Mouse (Mus musculus): ENCODE measurements around the gene Reg4.

Gene Reg4

DNA sequence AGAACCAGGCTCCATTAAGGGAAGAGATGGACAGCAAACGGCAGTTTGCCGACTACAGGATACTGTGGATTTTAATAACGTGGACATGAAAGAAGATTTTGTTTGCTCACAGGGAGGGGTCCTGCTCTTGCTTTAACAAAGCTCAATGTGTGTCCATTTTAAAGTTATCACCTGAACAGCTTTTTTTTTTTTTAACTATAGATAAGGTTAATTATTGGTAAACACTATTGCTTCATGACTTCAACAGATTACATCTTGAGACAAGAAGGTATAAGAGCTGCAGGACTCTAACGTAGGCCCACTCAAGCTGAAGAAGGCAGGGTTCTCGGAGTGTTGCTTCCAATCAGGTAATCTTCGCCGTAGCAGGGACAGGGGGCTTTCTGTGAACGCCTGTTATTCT lies at the start of gene Reg4:
TSS of gene Reg4 (plus strand) at position 301 of the 400 bp plus-strand sequence.
- no peak for DNase-seq (ENCODE audit: low spot score in 2 of 2)

DNA sequence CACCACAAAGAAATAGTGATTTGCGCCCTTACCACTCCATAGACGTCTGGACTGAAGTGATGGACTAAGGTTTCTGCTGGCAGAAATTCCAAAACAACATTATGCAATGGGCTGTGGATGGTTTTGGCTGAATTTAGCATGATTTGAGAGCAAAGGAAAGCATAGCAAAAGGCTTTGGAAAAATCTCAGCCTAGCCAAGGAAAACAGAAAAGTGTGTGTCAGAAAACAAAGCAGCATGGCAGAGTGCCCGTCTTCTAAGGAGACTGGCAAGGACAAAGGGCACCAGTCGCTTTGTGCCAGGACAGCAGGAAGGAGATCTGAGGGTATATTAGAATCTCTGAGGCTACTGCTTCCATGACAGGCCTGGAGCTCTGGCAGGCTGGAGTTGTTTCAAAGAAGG lies 43.6 kb upstream of the Reg4 start:
- DNase-seq (ENCODE audit: low spot score in 2 of 2): peak; percentile 49 to 56

DNA sequence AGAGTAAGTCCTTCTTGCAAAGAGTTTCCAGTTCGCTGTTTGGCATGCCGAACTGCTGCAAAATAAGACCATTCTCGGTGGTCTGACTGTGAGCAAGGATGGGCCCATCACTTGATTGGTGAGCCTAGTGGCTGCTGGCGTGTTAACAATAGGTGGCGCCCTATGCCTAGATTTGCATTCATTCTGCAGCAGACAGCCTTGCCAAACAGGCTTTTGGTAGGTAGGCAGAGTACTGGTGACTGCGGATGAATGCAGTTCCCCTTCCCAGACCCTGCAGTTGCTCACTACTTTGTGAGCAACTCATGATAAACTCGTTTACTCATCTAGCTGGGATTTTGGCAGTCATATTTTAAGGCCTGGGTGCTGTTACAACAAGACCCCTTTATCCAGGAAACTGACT lies 41.2 kb upstream of the Reg4 start:
- no peak for DNase-seq (ENCODE audit: low spot score in 2 of 2)

DNA sequence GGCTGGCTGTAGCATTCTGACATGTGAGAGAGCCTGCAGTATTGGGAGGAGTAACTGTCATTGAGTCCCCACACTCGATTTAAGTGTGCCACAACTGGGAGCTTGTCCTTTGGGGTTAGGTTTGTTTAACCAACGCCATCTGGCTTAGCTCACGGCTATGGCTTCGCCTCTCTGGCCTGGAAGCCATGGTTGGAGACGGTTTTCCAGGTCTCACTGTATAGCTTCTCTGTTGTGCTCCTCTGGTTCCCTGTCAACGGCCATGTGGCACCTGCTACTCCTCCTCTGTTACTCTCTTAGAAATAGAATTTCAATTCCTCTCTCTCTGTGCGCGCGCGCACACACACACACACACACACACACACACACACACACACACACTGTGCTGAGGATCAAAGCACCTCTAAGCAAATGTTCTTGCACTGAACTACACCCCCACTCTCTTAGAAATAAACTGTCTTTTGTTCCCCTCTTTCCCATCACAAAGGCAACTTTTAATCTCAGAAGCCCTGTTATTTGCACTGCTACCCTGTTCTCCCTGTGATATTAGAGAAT lies 36.7 kb upstream of the Reg4 start:
- no peak for DNase-seq (ENCODE audit: low spot score in 2 of 2)

DNA sequence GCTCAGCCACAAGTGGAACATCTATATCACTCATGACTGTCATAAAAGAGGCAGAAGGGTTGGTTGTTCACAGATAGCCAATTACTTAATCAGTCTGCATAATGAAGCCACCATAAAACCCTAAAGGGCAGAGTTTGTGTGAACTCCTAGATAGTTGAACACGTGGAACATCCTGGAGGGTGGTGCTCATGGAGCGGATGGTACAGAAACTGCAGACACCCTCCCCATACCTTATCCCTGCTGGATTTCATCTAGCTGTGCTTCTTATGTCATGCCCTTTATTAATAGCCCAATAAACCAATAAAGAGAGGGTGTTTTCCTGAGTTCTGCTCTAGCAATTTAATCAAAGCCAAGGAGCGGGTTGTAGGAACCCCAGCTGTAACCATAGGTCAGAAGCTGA lies 34.2 kb upstream of the Reg4 start:
- no peak for DNase-seq (ENCODE audit: low spot score in 2 of 2)

DNA sequence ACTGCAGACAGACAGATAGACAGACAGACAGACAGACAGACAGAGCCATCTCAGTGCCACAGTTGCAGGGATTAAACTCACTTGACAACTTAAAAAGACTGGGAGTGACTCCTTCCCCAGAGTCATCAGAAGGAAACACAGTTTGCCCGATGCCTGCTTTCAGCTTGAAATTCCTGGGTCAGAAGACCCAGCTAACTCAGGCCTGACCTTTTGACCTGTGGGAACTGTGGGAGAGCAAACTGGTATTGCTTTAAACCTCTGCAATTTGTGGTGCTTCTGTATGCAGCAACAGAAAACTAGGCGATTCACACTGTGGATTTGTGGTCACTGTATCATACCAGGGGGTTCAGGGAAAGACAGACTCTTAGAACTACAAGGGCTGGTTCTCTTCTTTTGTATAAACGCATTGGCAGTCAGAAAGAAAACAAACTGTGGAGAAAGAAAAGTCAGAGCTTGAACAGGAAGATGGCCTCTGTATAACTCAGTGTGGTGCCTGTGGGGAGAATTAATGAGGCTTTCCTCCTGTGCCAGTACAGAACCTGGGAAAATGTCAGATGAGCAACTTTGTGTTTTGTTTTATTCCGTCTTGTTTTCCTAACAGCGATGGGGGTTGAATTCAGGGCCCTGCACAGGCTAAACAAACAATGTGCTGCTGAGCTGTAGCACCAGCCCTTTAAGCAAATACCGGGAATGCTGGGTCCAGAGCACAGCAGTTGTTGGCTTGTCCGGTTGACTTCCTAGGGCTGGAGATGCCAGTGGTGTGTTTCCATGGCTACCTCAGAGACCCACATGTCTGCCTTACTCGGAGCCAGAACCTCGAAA lies 24.0 kb upstream of the Reg4 start:
- DNase-seq (ENCODE audit: low spot score in 2 of 2): no peak

DNA sequence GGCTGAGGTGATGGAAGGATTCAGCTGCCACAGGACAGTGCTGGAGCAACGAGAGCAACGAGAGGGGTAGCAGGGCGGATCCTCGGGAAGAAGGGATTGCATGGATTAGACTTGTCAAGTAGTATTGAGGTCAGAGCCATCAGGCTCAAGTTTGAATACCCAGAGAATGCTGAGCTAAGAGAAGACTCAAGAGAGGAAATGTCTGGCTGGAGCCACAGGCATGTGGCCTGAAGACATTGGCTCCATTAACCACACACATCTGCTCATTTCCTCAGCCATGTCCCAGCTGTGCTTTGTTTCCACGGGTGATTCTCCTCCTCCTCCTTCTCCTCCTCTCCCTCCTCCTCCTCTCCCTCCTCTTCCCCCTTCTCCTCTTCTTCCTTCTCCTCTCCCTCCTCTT lies 22.2 kb upstream of the Reg4 start:
- DNase-seq (ENCODE audit: low spot score in 2 of 2): peak; percentile 45 to 56

DNA sequence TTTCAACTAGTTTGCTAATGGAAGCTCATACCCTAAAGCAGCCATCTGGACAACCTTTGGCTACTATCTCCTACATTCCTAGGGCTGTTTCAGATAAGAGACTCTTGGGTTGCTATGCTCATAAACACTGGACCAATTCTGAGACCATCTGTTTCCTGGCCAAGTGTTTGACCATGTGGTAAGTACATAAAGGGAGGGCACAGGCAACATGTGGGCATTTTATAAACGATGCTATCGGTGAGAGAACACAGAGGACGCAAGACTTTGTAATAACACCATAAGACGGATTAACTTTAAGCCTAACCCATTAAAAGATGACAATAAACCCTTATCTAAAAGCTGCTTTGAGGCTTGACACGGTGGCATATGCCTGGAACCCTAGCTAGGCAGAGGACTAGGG lies 18.7 kb upstream of the Reg4 start:
- no peak for DNase-seq (ENCODE audit: low spot score in 2 of 2)

DNA sequence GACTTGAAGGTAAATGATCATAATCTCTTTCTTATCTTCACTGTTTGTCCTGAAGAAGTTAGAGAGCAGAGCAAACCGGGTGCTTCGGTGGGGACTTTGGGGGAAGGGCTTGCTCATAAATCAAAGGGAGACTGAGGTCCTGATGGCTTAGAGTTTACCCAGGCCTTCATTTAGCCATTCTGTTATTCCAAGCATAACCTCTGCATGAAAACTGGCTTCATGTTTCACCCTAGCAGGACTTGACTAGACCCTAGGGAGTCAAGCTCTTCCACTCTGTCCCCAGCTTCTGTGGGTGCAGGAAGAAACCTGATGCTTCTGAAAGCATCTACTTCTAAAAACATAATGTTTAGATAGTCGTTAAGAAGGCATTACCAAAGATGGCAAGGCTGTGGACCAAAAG lies 15.0 kb upstream of the Reg4 start:
- no peak for DNase-seq (ENCODE audit: low spot score in 2 of 2)

DNA sequence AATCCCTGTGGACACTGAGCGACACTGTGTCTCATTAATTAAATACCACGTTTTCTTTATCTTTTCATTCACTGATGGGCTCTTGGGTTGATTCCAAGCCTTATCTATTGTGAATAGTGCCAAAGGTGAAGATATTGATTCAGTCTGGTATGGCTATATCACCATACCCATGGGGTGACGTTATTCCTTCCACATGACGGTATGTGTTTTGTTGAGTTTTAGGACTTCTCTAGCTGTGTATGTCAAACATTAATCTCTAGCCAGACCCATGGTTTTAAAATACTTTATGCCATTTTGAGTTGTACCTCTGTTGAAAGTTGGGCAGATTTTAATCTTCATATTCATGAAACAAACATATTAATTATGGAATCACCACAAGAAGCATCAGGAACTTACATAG lies 12.8 kb upstream of the Reg4 start:
- DNase-seq (ENCODE audit: low spot score in 2 of 2): no peak

DNA sequence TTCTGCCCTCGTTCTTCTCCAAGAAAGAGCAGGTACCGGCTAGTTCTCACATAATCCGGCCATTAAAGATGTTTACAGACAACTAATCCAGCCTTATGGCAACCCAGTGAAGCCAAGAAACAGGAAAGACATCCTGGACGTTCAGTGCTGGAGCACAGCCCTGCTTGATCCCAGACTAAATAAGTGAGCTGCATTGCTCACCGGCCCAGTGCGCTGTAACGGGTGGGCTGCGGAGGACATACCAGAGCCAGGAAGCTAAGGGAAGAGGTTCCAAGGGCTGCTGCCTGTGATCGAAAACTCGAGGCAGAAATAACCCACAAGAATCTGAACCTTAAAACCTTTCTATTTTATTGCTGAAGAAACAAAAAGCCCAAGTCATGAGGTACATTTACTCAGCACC lies 11.1 kb upstream of the Reg4 start:
- no peak for DNase-seq (ENCODE audit: low spot score in 2 of 2)

DNA sequence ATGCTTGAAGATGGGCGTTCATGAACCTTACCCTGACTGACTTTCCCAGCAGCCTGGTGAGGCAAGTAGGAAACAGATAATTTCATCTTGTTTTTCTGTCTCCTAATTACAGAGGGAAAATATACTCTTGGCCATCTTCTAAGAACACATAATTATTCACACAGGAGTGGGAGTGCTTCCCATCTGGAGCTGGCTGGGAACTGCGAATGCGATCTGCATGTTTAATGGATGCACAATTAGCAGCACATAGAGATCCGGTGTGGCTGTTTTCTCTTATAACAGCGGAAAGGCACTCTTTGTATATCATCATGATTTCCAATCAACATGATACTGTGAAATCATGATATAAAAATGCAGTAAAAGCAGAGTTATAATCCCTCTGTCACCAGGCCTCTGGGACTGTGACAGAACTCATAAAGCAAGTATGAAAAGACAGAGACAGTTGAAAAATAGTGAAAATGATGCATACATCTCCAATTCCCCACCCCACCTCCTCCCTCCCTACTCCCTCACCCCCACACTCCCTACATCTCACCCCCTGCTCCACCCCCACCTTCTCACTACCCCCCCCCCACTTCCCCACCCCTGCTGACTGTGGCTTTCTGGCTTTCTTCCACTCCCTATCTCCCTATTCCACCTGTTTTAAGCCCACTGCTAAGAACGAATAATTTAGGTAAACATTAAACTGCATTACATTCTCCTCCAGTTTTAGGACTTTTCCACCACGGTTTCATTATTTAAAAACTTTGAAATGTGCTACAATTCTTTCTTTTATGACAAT lies 10.5 kb upstream of the Reg4 start:
- no peak for DNase-seq (ENCODE audit: low spot score in 2 of 2)

DNA sequence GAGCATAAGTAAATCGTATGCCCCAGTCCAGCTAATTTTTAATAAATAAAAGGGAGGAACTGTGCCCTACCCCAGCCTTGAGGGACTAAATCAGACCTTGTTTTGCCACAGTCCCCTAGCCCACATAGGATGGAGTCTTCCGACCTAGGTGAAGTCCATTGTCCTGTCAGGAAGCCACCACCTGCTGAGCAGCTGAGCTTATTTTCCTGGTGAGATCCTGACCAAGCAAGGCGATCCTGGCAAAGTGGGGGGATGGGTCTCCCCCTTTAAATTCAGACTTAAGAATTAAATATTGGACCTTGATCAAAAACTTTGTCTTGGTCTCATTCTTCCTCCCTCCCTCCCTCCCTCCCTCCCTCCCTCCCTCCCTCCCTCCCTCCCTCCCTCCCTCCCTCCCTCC lies 5.7 kb upstream of the Reg4 start:
- DNase-seq (ENCODE audit: low spot score in 2 of 2): no peak

DNA sequence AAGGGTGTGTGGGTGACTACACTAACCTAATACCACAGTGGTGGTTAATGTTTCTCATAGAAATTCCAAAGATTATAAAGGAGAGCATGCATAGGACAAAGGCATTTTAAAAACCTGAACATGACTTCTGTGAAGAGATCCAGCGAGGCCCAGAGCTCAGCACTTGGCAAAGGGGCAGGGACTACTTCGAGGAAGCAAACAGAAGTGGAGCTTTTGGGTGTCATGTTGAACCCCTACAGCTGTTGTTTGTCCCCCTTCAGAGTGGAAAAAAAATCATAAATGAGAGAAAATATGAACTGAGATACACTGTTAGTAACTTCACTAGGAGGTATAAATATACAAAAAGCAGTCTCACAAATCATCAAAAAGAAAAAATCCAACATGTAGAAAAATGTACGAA lies 1.3 kb downstream of the Reg4 start:
- no peak for DNase-seq (ENCODE audit: low spot score in 2 of 2)

DNA sequence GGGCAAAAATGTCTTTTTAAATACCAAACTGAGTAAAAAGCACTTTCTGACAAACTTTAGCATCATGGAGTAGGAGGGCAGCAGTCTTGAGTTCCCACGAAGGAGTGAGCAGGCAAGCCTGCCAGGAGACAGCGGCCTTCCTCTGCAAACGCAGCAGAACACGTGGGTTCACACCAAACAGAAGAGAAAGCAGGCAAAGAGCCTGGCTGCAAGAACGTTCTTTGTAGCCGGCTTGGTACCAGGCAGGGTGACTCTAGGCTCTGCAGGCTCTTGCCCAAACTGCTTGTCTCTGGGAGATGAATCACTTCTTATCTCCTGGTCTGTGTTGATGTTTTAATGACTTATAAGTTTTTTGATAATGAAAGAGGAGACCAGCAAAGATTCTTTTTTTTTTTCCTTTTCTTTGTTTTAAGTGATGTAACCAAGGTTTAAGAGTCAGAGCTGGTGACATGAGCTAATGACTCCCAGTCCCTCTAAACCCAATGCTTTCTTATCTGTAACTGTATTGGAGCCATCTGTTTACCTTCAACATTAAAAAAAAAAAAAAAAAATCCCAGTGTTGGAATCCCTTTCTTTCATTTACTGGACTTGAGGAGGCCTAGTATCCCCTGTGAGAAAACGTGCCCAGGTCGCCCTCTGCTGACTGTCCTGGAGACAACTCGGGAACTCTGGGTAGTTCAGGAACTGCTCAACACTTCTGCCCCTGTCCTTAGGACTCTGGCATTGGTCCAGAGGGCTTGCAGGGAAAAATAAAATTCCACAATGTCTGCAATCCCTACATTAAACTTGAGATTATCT lies 2.0 kb downstream of the Reg4 start:
- peak; percentile 31 to 56 for DNase-seq (ENCODE audit: low spot score in 2 of 2)

DNA sequence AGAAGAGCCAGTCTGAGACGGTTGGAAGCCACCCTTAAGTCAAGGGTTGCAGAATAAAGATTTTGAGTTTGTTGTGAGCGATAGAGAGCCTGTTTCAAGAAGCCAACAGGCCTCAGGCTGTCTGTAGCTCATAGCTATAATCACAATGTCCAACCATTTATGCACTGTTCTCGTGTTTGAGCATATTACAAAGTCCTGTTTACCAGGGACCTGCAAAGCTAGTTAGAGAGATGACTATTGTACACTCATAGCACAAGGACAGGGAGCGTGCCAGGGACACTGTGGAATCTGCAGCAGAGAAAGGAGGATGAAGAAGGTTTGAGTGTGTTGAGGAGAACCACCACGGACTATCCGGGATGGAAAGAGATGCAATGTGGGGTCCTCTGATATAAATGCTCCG lies 3.0 kb downstream of the Reg4 start:
- no peak for DNase-seq (ENCODE audit: low spot score in 2 of 2)

DNA sequence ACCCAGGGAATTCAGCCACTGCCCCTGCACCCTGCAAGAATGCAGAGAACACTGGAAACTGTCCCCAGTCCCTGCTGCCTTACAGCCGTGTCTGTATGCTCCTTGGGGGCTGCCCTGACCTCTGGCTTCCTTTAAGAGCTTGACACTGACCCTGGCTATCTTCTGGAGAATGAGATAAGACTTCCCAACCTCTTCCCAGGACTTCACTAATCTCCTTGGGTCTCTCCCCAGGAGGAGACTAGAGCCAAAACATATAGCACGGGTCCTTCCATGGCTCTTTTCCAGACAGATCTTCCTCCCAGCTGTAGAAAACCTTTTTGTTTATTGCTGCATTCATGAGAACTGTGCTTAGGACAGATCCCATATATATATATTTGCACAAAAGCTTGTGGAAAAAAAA lies 3.8 kb downstream of the Reg4 start:
- DNase-seq (ENCODE audit: low spot score in 2 of 2): no peak

DNA sequence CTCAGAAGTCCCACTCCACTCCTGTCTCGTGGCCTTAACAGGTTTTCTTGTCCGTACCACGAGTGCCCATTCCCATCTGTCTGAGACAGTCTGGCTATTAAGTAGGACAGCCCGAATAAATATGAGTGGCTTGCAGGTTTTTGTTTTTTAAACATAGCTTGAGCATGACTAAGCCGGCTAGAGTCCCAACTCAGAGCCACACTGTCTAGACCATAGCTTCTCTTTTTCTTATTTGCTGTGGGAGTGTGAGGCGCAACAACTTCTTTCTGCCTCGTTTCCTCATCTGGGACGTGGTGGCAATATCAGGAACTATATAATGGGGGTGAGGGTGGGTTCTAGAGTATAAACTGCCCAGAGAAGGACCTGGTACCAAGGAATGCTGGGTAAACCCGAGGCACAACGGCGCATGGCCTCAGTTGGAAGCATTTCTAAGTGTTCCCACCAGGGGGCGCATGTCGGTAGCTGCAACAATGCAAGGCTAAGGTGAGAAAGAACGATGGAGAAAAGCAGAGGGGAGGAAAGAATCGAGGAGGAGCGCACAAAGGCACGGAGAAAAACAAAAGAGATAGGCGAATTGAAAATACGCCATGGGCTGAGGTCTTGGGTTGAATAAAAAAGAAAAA lies 5.1 kb downstream of the Reg4 start:
- peak; percentile 26 to 62 for DNase-seq (ENCODE audit: low spot score in 2 of 2)

DNA sequence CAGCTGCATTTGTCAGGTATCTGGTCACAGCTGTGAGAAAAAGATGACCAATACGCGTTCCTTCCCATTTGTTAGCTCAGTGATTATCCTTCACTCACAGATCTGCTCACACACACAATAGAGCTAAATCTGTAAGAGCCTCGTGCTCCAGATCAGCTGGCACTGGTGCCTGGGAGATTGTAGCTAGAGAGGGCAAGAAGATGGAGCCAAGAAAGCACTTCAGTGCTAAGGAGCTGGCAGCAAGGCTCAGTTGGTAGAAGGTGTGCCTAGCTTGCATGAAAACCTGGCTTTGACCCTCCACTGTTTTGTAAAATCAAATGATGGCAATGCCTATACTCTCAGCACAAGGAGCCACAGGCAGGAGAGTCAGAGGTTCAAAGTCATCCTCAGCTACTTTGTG lies 5.8 kb downstream of the Reg4 start:
- DNase-seq (ENCODE audit: low spot score in 2 of 2): no peak

DNA sequence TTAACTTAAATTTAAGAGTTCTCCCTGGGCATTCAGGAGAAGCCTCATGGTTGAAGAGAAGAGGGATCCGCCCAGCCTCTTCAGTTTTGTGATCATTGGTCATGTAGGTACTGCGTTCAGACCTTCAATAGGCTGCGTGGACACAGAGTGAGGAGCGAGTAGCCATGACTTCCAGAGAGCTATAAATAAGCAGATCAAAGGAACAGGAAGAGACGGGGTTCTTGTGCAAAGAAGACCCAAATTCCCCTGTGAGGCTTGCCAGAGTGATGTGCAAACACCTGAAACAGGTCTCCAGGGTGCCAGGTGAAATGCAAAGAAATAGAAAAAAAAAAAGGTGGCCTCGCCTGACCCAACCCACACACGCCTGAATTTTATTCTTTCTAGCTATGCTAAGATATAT lies 8.0 kb downstream of the Reg4 start:
- DNase-seq (ENCODE audit: low spot score in 2 of 2): no peak

DNA sequence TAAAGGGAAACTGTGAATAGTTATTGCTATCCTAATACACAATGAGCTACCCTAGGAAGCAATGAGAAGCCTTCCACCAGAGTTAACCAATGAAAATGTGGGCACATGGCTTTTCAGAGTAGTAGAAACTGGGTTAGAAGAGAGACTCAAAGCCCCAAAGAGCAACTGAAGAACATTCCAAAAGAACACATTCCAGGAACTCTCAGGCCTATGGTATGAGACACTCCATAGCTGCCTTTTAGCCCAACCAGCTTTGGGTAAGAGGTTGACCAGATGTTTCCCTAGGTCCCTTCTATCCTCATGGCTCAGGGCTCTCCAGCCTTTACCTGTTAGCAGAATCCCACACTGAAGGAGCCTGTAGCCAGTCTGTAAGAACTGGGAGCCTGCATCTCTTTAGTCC lies 11.5 kb downstream of the Reg4 start:
- no peak for DNase-seq (ENCODE audit: low spot score in 2 of 2)

DNA sequence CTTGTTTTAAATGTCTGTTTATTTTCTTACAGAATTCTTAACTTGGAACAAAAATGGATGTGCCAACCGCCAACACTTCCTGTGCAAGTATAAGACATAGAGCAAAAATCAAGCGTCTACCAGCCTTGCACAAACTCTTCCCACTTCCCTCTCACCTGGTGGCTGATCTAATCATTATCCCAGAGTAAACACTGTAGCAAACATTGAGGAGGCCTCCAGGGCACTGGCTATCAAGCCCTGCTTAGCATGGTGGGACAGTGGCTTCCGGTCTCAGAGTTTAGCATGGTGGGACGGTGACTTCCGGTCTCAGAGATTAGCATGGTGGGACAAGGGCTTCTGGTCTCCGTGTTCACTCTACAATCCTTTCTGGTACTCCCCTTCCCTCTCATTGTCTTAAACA lies 14.3 kb downstream of the Reg4 start:
- DNase-seq (ENCODE audit: low spot score in 2 of 2): no peak
